ENCODE assay signal across 12 mouse cellular contexts in the genomic region with DNA sequence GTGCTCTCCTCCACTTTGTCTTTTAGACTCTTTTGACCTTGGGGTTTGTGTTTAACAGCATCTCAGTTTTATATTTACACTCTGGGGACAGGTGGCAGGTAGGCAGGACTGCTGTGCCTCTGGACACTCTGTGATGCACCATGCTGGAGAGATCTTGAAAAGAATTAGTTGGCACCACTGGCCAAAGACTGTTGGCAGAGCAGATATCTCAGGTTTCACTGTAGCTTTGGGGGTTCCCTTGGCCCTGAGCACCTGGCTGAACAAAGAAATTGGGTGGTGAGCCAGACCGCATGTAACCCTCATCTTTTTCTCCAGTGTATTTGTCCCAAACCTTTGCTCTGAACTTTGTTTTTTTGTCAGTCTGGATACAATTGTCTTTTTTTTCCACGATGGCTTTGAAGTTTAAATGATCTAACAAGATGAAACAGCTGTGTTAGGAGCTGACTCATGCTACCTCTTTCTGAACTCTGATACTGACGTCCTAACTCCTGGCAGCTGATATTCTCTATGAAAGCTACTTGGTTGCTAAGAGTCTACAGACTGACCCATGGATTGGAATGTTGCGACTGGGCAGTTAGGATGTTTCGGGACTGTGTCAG.
"Had no signal": no experiment of that assay in that cellular context is flagged by ENCODE, and none has a peak within 500 bp of the region (broad histone marks: within the 10 kb centered on the region; RNA-seq: fewer than 3 reads in every experiment).

No protein-coding gene starts in this region.

- DNase-seq: kidney, postnatal 14 days; kidney, postnatal 4 days; liver; lung, adult 18-20 months; lung, postnatal 10 days; lung, postnatal 36 days; retina, postnatal 1 day; right cerebral cortex, postnatal 25 days; spleen, adult 18-20 months; thymus, adult 2 months; thymus, postnatal 14 days; thymus, postnatal 4 days had no signal
